8 mouse cellular contexts compared by ENCODE assay signal in genomic region chr4:41569411-41569885, GRCm38 (mm10). TPM values are rescaled to one million over a fixed set of nuclear protein-coding genes. Genes with fewer than 3 reads are reported as not detected.
DNase-seq lines count a peak whose midpoint lies in the region; ATAC-seq lines count a peak whose summit lies in the region.

Gene Fam219a (minus strand): TSS chr4:41569538.
Gene Dnaic1 (plus strand): TSS chr4:41569775.

- H3K27ac ChIP-seq in heart, embryonic 10.5 days: peak within 1 kb of the TSS; percentile 83
- peak within 1 kb of the TSS; percentile 28; the same call in 1 of the 2 replicates for H3K27ac ChIP-seq in kidney, embryonic 15.5 days

- no peaks in the 10 kb centered on the region for H3K36me3 ChIP-seq in heart, embryonic 10.5 days
- no peaks in the 10 kb centered on the region for H3K36me3 ChIP-seq in kidney, embryonic 15.5 days

- peak; percentile 97 for ATAC-seq in erythroblast, adult 5-6 weeks (replicated peaks; ENCODE audit: low FRiP score, poor library complexity, severe bottlenecking)
- ATAC-seq in kidney, embryonic 15.5 days (replicated peaks; ENCODE audit: low FRiP score): peak; percentile 98
- peak; percentile 98 for ATAC-seq in monocyte, adult 5-6 weeks (replicated peaks; ENCODE audit: insufficient number of reproducible peaks, low FRiP score, low TSS enrichment, poor library complexity, severe bottlenecking)

- 1% methylated on average over 41 of the region's 41 CpGs for WGBS in heart, embryonic 10.5 days
- under 1% methylated on average over 41 of the region's 41 CpGs for WGBS in kidney, embryonic 15.5 days

- H3K4me1 ChIP-seq in heart, embryonic 10.5 days: peaks cover 17% of the 10 kb centered on the region
- peaks cover 25% of the 10 kb centered on the region for H3K4me1 ChIP-seq in kidney, embryonic 15.5 days

- H3K27me3 ChIP-seq in heart, embryonic 10.5 days (ENCODE audit: insufficient read depth, poor library complexity, severe bottlenecking): peaks cover 47% of the 10 kb centered on the region
- peaks cover 11% of the 10 kb centered on the region for H3K27me3 ChIP-seq in kidney, embryonic 15.5 days

- DNase-seq in B cell, adult 2 months: peak; percentile 98
- DNase-seq in brain, adult 2 months (ENCODE audit: low read depth, low spot score): peak; percentile 100
- DNase-seq in heart, embryonic 10.5 days (ENCODE audit: low spot score): peak; percentile 99
- peak; percentile 95 for DNase-seq in liver
- DNase-seq in spleen, postnatal 4 days (ENCODE audit: low spot score in 2 of 2): peak; percentile 91 to 94

- H3K9me3 ChIP-seq in heart, embryonic 10.5 days: no peaks in the 10 kb centered on the region
- no peaks in the 10 kb centered on the region for H3K9me3 ChIP-seq in kidney, embryonic 15.5 days (replicated peaks)

- H3K9ac ChIP-seq in kidney, embryonic 15.5 days: peak within 1 kb of the TSS; percentile 67

- peak within 1 kb of the TSS; percentile 86 for H3K4me3 ChIP-seq in heart, embryonic 10.5 days
- peak within 1 kb of the TSS; percentile 78 for H3K4me3 ChIP-seq in kidney, embryonic 15.5 days (replicated peaks)

- peak within 1 kb of the TSS; percentile 92 for H3K4me2 ChIP-seq in kidney, embryonic 15.5 days

RNA-seq across cellular contexts. Expression of gene Fam219a, which starts in this region (rescaled TPM):
- total RNA-seq in erythroblast, adult 5-6 weeks (2015; ENCODE audit: low replicate concordance): 1.5 TPM in 2 replicates
- 0.26 and 1.3 TPM in 2 replicates for total RNA-seq in erythroblast, adult 5-6 weeks (2017; ENCODE audit: low replicate concordance)
- 1.5 and 2.2 TPM in 2 replicates for polyA plus RNA-seq in heart, embryonic 10.5 days (2016; fragmentation: Nextera tagmentation; extraction: Ambion mirVana)
- 1.9 and 2.8 TPM in 2 replicates for polyA plus RNA-seq in kidney, embryonic 15.5 days (2015; fragmentation: Nextera tagmentation; extraction: Ambion mirVana)
- 0.95 to 9.1 TPM (median 5.6 TPM) in 3 replicates for total RNA-seq in monocyte, adult 5-6 weeks (2017)

RNA-seq across cellular contexts. Expression of gene Dnaic1, which starts in this region (rescaled TPM):
- total RNA-seq in erythroblast, adult 5-6 weeks (2015; ENCODE audit: low replicate concordance): not detected in 2 replicates
- total RNA-seq in erythroblast, adult 5-6 weeks (2017; ENCODE audit: low replicate concordance): not detected in 2 replicates
- polyA plus RNA-seq in heart, embryonic 10.5 days (2016; fragmentation: Nextera tagmentation; extraction: Ambion mirVana): 1.4 and 1.7 TPM in 2 replicates
- 1.6 and 1.7 TPM in 2 replicates for polyA plus RNA-seq in kidney, embryonic 15.5 days (2015; fragmentation: Nextera tagmentation; extraction: Ambion mirVana)
- total RNA-seq in monocyte, adult 5-6 weeks (2017): not detected in 3 replicates

Comparison
In these comparisons a context has a peak if more than half of its experiments do, and no peak if none do; other contexts are left out.
1. Peak in every context shown above with its lines: DNase-seq, ATAC-seq, H3K4me3 ChIP-seq and H3K27ac ChIP-seq.